Mouse (Mus musculus) spleen, embryonic (tissue): ENCODE data around the gene Fbln2.

ENCODE experiments used
- CTCF ChIA-PET: fragments of 350-600 bp; sonication (Branson Sonifier 250); formaldehyde crosslinking; loops from one replicate; lab custom pipeline; 2022; lab: Charles Lee

Gene Fbln2

GRCm38 (mm10) chr6:91312491-91312890 lies 100.2 kb downstream of the Fbln2 start:
- CTCF ChIA-PET: no interaction called here
